Mouse (Mus musculus): ENCODE data around the gene Ccer1. TPM values are rescaled to one million over a fixed set of nuclear protein-coding genes. Genes with fewer than 3 reads are reported as not detected.

Gene Ccer1
- polyA plus RNA-seq (2012; rRNA removed): not detected in 2 replicates

- Histone ChIP-seq H3K36me3 (ENCODE audit: control insufficient read depth, insufficient read depth, low read length) (no peaks in the 10 kb centered on the region), H3K27me3 (ENCODE audit: control insufficient read depth, insufficient read depth, low read length) (no peaks in the 10 kb centered on the region), H3K4me3 (ENCODE audit: extremely low read depth, insufficient read depth, insufficient read length) (no peak within 1 kb of the TSS), H3K4me1 (ENCODE audit: control insufficient read depth, insufficient read depth, insufficient read length) (no peaks in the 10 kb centered on the region), H3K27ac (ENCODE audit: insufficient read depth, low read length) (no peak within 1 kb of the TSS)
- 82% methylated on average over 20 of the region's 20 CpGs for WGBS
- no peak for DNase-seq (ENCODE audit: low read depth in 1 of 2, low spot score in 2 of 2)
- TF ChIP-seq POLR2A (IDR thresholded peaks at IDR 0.05; ENCODE audit: low read depth, low read length) (no peak), CTCF (IDR thresholded peaks at IDR 0.05; ENCODE audit: extremely low read depth, insufficient read depth, insufficient read length, insufficient replicate concordance) (no peak)
Measured at GRCm38 (mm10) chr10:97692913-97693312, at the start of gene Ccer1. Gene Ccer1, plus strand, starts transcription at chr10:97693059.

- DNase-seq (ENCODE audit: low read depth in 1 of 2, low spot score in 2 of 2): no peak
- WGBS: 86% methylated on average over 2 of the region's 2 CpGs
- no peaks in the 10 kb centered on the region for H3K4me1 ChIP-seq (ENCODE audit: control insufficient read depth, insufficient read depth, insufficient read length)
- TF ChIP-seq CTCF (IDR thresholded peaks at IDR 0.05; ENCODE audit: extremely low read depth, insufficient read depth, insufficient read length, insufficient replicate concordance) (no peak), POLR2A (IDR thresholded peaks at IDR 0.05; ENCODE audit: low read depth, low read length) (no peak)
- no peak within 1 kb of the TSS for H3K27ac ChIP-seq (ENCODE audit: insufficient read depth, low read length)
- H3K4me3 ChIP-seq (ENCODE audit: extremely low read depth, insufficient read depth, insufficient read length): no peak within 1 kb of the TSS
- H3K36me3 ChIP-seq (ENCODE audit: control insufficient read depth, insufficient read depth, low read length): no peaks in the 10 kb centered on the region
- H3K27me3 ChIP-seq (ENCODE audit: control insufficient read depth, insufficient read depth, low read length): no peaks in the 10 kb centered on the region
Measured at GRCm38 (mm10) chr10:97643768-97644167, 49.1 kb upstream of the Ccer1 start, which contains the start of gene Epyc. Gene Epyc, plus strand, starts transcription at chr10:97644068.

- H3K4me1 ChIP-seq (ENCODE audit: control insufficient read depth, insufficient read depth, insufficient read length): no peaks in the 10 kb centered on the region
- 77% methylated on average over 2 of the region's 2 CpGs for WGBS
- no peak overlapping the region for H3K4me3 ChIP-seq (ENCODE audit: extremely low read depth, insufficient read depth, insufficient read length)
- DNase-seq (ENCODE audit: low read depth in 1 of 2, low spot score in 2 of 2): no peak
- no peaks in the 10 kb centered on the region for H3K36me3 ChIP-seq (ENCODE audit: control insufficient read depth, insufficient read depth, low read length)
- no peak overlapping the region for H3K27ac ChIP-seq (ENCODE audit: insufficient read depth, low read length)
- TF ChIP-seq POLR2A (IDR thresholded peaks at IDR 0.05; ENCODE audit: low read depth, low read length) (no peak), CTCF (IDR thresholded peaks at IDR 0.05; ENCODE audit: extremely low read depth, insufficient read depth, insufficient read length, insufficient replicate concordance) (no peak)
- no peaks in the 10 kb centered on the region for H3K27me3 ChIP-seq (ENCODE audit: control insufficient read depth, insufficient read depth, low read length)
Measured at GRCm38 (mm10) chr10:97650334-97650733, 42.5 kb upstream of the Ccer1 start.

GRCm38 (mm10) chr10:97659489-97659888 lies 33.4 kb upstream of the Ccer1 start:
- H3K27me3 ChIP-seq (ENCODE audit: control insufficient read depth, insufficient read depth, low read length): no peaks in the 10 kb centered on the region
- H3K27ac ChIP-seq (ENCODE audit: insufficient read depth, low read length): no peak overlapping the region
- DNase-seq (ENCODE audit: low read depth in 1 of 2, low spot score in 2 of 2): no peak
- no peak for TF ChIP-seq CTCF (IDR thresholded peaks at IDR 0.05; ENCODE audit: extremely low read depth, insufficient read depth, insufficient read length, insufficient replicate concordance)
- no peak for TF ChIP-seq POLR2A (IDR thresholded peaks at IDR 0.05; ENCODE audit: low read depth, low read length)
- H3K4me3 ChIP-seq (ENCODE audit: extremely low read depth, insufficient read depth, insufficient read length): no peak overlapping the region
- no peaks in the 10 kb centered on the region for H3K36me3 ChIP-seq (ENCODE audit: control insufficient read depth, insufficient read depth, low read length)
- WGBS: 85% methylated on average over 1 of the region's 1 CpGs
- H3K4me1 ChIP-seq (ENCODE audit: control insufficient read depth, insufficient read depth, insufficient read length): no peaks in the 10 kb centered on the region

GRCm38 (mm10) chr10:97668656-97669055 lies 24.2 kb upstream of the Ccer1 start:
- TF ChIP-seq CTCF (IDR thresholded peaks at IDR 0.05; ENCODE audit: extremely low read depth, insufficient read depth, insufficient read length, insufficient replicate concordance) (no peak), POLR2A (IDR thresholded peaks at IDR 0.05; ENCODE audit: low read depth, low read length) (no peak)
- DNase-seq (ENCODE audit: low read depth in 1 of 2, low spot score in 2 of 2): no peak
- no peak overlapping the region for H3K27ac ChIP-seq (ENCODE audit: insufficient read depth, low read length)
- WGBS: 80% methylated on average over 4 of the region's 4 CpGs
- H3K4me1 ChIP-seq (ENCODE audit: control insufficient read depth, insufficient read depth, insufficient read length): no peaks in the 10 kb centered on the region
- no peaks in the 10 kb centered on the region for H3K27me3 ChIP-seq (ENCODE audit: control insufficient read depth, insufficient read depth, low read length)
- no peak overlapping the region for H3K4me3 ChIP-seq (ENCODE audit: extremely low read depth, insufficient read depth, insufficient read length)
- H3K36me3 ChIP-seq (ENCODE audit: control insufficient read depth, insufficient read depth, low read length): no peaks in the 10 kb centered on the region

- no peaks in the 10 kb centered on the region for H3K4me1 ChIP-seq (ENCODE audit: control insufficient read depth, insufficient read depth, insufficient read length)
- 66% methylated on average over 4 of the region's 4 CpGs for WGBS
- H3K4me3 ChIP-seq (ENCODE audit: extremely low read depth, insufficient read depth, insufficient read length): no peak overlapping the region
- DNase-seq (ENCODE audit: low read depth in 1 of 2, low spot score in 2 of 2): no peak
- H3K36me3 ChIP-seq (ENCODE audit: control insufficient read depth, insufficient read depth, low read length): no peaks in the 10 kb centered on the region
- TF ChIP-seq CTCF (IDR thresholded peaks at IDR 0.05; ENCODE audit: extremely low read depth, insufficient read depth, insufficient read length, insufficient replicate concordance) (no peak), POLR2A (IDR thresholded peaks at IDR 0.05; ENCODE audit: low read depth, low read length) (no peak)
- H3K27ac ChIP-seq (ENCODE audit: insufficient read depth, low read length): no peak overlapping the region
- no peaks in the 10 kb centered on the region for H3K27me3 ChIP-seq (ENCODE audit: control insufficient read depth, insufficient read depth, low read length)
Measured at GRCm38 (mm10) chr10:97670202-97670601, 22.7 kb upstream of the Ccer1 start.

- no peaks in the 10 kb centered on the region for H3K36me3 ChIP-seq (ENCODE audit: control insufficient read depth, insufficient read depth, low read length)
- H3K4me1 ChIP-seq (ENCODE audit: control insufficient read depth, insufficient read depth, insufficient read length): no peaks in the 10 kb centered on the region
- no peak overlapping the region for H3K4me3 ChIP-seq (ENCODE audit: extremely low read depth, insufficient read depth, insufficient read length)
- no peaks in the 10 kb centered on the region for H3K27me3 ChIP-seq (ENCODE audit: control insufficient read depth, insufficient read depth, low read length)
- DNase-seq (ENCODE audit: low read depth in 1 of 2, low spot score in 2 of 2): no peak
- H3K27ac ChIP-seq (ENCODE audit: insufficient read depth, low read length): no peak overlapping the region
- WGBS: 64% methylated on average over 2 of the region's 2 CpGs
- TF ChIP-seq CTCF (IDR thresholded peaks at IDR 0.05; ENCODE audit: extremely low read depth, insufficient read depth, insufficient read length, insufficient replicate concordance) (no peak), POLR2A (IDR thresholded peaks at IDR 0.05; ENCODE audit: low read depth, low read length) (no peak)
Measured at GRCm38 (mm10) chr10:97673239-97673638, 19.6 kb upstream of the Ccer1 start.

Data from spleen, adult 2 months (tissue).